Mouse (Mus musculus): ENCODE results near the gene Arhgap45.

DNA sequence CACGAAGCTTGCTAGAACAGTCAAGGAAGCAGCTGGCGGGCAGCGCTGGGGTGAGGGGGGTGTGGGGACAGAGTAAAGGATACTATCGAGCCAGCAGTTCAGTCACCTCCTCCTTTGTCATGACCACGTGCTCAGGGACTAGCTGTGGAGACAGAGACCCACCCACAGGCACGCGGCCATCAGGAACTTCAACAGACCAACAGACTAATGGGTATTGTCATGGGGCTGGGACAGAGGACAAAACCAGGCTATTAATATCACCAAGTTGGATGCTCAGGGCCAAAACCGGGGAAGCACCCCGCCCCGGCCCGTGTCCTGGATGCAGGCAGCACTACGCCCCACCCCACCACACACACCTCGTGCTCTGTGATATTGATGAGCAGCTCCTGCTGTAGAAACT, 20.4 kb downstream of the Arhgap45 start:
- TF ChIP-seq CTCF (IDR thresholded peaks at IDR 0.05; ENCODE audit: borderline replicate concordance, insufficient read depth, low read length) = no peak
- TF ChIP-seq POLR2A (IDR thresholded peaks at IDR 0.05; ENCODE audit: low read depth, low read length) = no peak

All from embryonic fibroblast, embryonic 13.5 days (primary cell).